Mouse (Mus musculus): Measurements from ENCODE around the gene 1600014C10Rik. TPM values are rescaled to one million over a fixed set of nuclear protein-coding genes. Genes with fewer than 3 reads are reported as not detected.

1600014C10Rik gene
- total RNA-seq, 1 experiment = 6.5 TPM

DNA sequence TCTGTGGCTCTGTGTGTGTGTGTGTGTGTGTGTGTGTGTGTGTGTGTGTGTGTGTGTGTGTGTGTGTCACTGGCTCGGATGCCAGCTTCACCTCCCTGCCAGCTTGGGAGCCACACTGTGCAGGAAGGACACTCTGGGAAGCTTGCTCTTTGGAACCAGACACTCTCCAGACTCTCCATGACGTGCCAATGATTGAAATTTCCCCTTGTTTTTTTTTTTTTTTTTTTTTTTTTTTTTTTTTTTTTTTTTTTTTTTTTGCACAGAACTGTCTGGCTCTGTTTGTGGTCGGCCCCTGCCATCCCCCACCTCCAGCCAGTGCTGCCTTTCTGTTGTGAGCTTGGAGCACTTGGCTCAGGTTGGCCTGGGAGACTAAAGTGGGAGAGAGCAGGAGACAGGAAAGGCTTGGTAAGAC lies 29.6 kb downstream of the 1600014C10Rik start:
- Histone ChIP-seq H3K9ac (ENCODE audit: insufficient read depth, low read depth, low read length, poor library complexity, severe bottlenecking) (no peak overlapping the region), H3K9me3 (ENCODE audit: control insufficient read depth, insufficient read depth, low read depth, low read length) (no peaks in the 10 kb centered on the region), H3K27ac (ENCODE audit: insufficient read depth, low read depth, low read length, poor library complexity, severe bottlenecking) (no peak overlapping the region), H3K4me3 (ENCODE audit: insufficient read depth in 1 of 2, low read depth in 1 of 2, low read length in 2 of 2, poor library complexity in 1 of 2, severe bottlenecking in 1 of 2) (no peak overlapping the region), H3K4me1 (ENCODE audit: control insufficient read depth in 2 of 2, insufficient read depth in 2 of 2, low read length in 2 of 2, poor library complexity in 1 of 2) (peaks cover 3 to 13% of the 10 kb centered on the region in 2 experiments; a peak in 3 of 4 replicates), H3K36me3 (ENCODE audit: control insufficient read depth, insufficient read depth, low read length, poor library complexity, severe bottlenecking) (no peaks in the 10 kb centered on the region)
- TF ChIP-seq ZNF384 (IDR thresholded peaks at IDR 0.05; ENCODE audit: low read depth, low read length) (peak; percentile 73), CHD2 (IDR thresholded peaks at IDR 0.05; ENCODE audit: low read depth, low read length) (no peak)
- in situ Hi-C loops (cut with MboI; ENCODE audit: low sequenced_read_pairs in 2 of 2, unreplicated experiment in 2 of 2) = no loop called here
- no peak for DNase-seq (ENCODE audit: low read depth, low spot score)

GRCm38 (mm10) chr7:38214473-38215214 lies 31.6 kb downstream of the 1600014C10Rik start:
- no peak for DNase-seq (ENCODE audit: low read depth, low spot score)
- Histone ChIP-seq H3K9ac (ENCODE audit: insufficient read depth, low read depth, low read length, poor library complexity, severe bottlenecking) (no peak overlapping the region), H3K36me3 (ENCODE audit: control insufficient read depth, insufficient read depth, low read length, poor library complexity, severe bottlenecking) (no peaks in the 10 kb centered on the region; the same call in 1 of the 2 replicates), H3K4me1 (ENCODE audit: control insufficient read depth in 2 of 2, insufficient read depth in 2 of 2, low read length in 2 of 2, poor library complexity in 1 of 2) (peaks cover 2 to 10% of the 10 kb centered on the region in 2 experiments; a peak in 3 of 4 replicates), H3K9me3 (ENCODE audit: control insufficient read depth, insufficient read depth, low read depth, low read length) (no peaks in the 10 kb centered on the region), H3K27ac (ENCODE audit: insufficient read depth, low read depth, low read length, poor library complexity, severe bottlenecking) (no peak overlapping the region), H3K4me3 (ENCODE audit: insufficient read depth in 1 of 2, low read depth in 1 of 2, low read length in 2 of 2, poor library complexity in 1 of 2, severe bottlenecking in 1 of 2) (no peak overlapping the region)
- TF ChIP-seq ZNF384 (IDR thresholded peaks at IDR 0.05; ENCODE audit: low read depth, low read length) (no peak), CHD2 (IDR thresholded peaks at IDR 0.05; ENCODE audit: low read depth, low read length) (no peak), MAFK (IDR thresholded peaks at IDR 0.05; ENCODE audit: insufficient read depth, low read depth, low read length) (no peak), HCFC1 (IDR thresholded peaks at IDR 0.05; ENCODE audit: borderline replicate concordance, insufficient read depth, low read length) (no peak), ZC3H11A (IDR thresholded peaks at IDR 0.05; ENCODE audit: borderline replicate concordance, low read depth, low read length) (no peak)
- in situ Hi-C loops (cut with MboI; ENCODE audit: low sequenced_read_pairs in 2 of 2, unreplicated experiment in 2 of 2) = no loop called here

DNA sequence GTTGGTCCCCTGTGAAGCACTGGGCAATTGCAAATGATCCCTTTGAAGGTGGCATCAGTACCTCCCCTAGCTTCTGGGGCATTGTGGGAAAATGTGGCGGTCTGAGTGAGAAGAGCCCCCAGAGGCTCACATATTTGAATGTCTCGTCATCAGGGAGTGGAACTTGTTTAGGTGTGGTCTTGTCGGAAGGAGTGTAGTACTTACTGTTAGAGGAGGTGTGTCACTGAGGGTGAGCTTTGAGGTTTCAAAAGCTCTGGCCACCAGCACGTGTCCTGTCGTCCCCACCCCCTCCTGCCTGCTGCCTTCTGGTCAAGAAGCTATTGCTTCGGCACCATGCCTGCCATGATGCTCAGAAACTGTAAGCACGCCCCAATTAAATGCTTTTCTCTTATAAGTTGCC lies 32.3 kb downstream of the 1600014C10Rik start:
- H3K4me3 ChIP-seq (ENCODE audit: insufficient read depth in 1 of 2, low read depth in 1 of 2, low read length in 2 of 2, poor library complexity in 1 of 2, severe bottlenecking in 1 of 2) = no peak overlapping the region
- DNase-seq (ENCODE audit: low read depth, low spot score) = no peak
- no peak overlapping the region for H3K9ac ChIP-seq (ENCODE audit: insufficient read depth, low read depth, low read length, poor library complexity, severe bottlenecking)
- no peaks in the 10 kb centered on the region for H3K9me3 ChIP-seq (ENCODE audit: control insufficient read depth, insufficient read depth, low read depth, low read length)
- H3K36me3 ChIP-seq (ENCODE audit: control insufficient read depth, insufficient read depth, low read length, poor library complexity, severe bottlenecking) = peaks cover 5% of the 10 kb centered on the region; the same call in 1 of the 2 replicates
- H3K4me1 ChIP-seq (ENCODE audit: control insufficient read depth in 2 of 2, insufficient read depth in 2 of 2, low read length in 2 of 2, poor library complexity in 1 of 2) = peaks cover 2 to 7% of the 10 kb centered on the region in 2 experiments; a peak in 2 of 4 replicates
- TF ChIP-seq HCFC1 (IDR thresholded peaks at IDR 0.05; ENCODE audit: borderline replicate concordance, insufficient read depth, low read length) (no peak), ZC3H11A (IDR thresholded peaks at IDR 0.05; ENCODE audit: borderline replicate concordance, low read depth, low read length) (no peak), CHD2 (IDR thresholded peaks at IDR 0.05; ENCODE audit: low read depth, low read length) (no peak), ZNF384 (IDR thresholded peaks at IDR 0.05; ENCODE audit: low read depth, low read length) (no peak)
- H3K27ac ChIP-seq (ENCODE audit: insufficient read depth, low read depth, low read length, poor library complexity, severe bottlenecking) = no peak overlapping the region
- in situ Hi-C loops (cut with MboI; ENCODE audit: low sequenced_read_pairs in 2 of 2, unreplicated experiment in 2 of 2) = no loop called here

DNA sequence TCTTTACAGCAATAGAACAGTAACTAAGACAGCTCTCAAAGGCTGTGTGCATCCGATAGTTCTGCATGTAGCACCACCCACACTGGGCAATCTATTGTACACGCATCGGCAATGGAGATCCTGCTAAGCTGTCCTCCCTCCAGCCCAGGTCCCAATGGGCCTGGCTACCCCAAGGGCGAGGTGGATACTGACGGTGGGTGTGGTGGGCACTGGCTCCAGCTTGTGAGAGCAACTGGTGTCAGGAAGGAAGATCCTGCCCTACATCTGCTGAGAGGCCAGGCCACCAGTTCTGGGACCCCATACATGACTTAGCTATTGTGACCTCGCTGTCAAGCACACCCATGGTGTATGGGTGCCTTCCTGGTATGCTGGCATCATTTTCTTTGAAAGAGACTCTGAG lies 32.7 kb downstream of the 1600014C10Rik start:
- Histone ChIP-seq H3K9me3 (ENCODE audit: control insufficient read depth, insufficient read depth, low read depth, low read length) (no peaks in the 10 kb centered on the region), H3K4me1 (ENCODE audit: control insufficient read depth in 2 of 2, insufficient read depth in 2 of 2, low read length in 2 of 2, poor library complexity in 1 of 2) (peaks cover 2 to 7% of the 10 kb centered on the region in 2 experiments; a peak in 2 of 4 replicates), H3K4me3 (ENCODE audit: insufficient read depth in 1 of 2, low read depth in 1 of 2, low read length in 2 of 2, poor library complexity in 1 of 2, severe bottlenecking in 1 of 2) (no peak overlapping the region), H3K36me3 (ENCODE audit: control insufficient read depth, insufficient read depth, low read length, poor library complexity, severe bottlenecking) (peaks cover 8% of the 10 kb centered on the region; the same call in 1 of the 2 replicates), H3K9ac (ENCODE audit: insufficient read depth, low read depth, low read length, poor library complexity, severe bottlenecking) (no peak overlapping the region), H3K27ac (ENCODE audit: insufficient read depth, low read depth, low read length, poor library complexity, severe bottlenecking) (no peak overlapping the region)
- in situ Hi-C loops (cut with MboI; ENCODE audit: low sequenced_read_pairs in 2 of 2, unreplicated experiment in 2 of 2) = no loop called here
- DNase-seq (ENCODE audit: low read depth, low spot score) = no peak
- TF ChIP-seq MAFK (IDR thresholded peaks at IDR 0.05; ENCODE audit: insufficient read depth, low read depth, low read length) = no peak
- no peak for TF ChIP-seq ZNF384 (IDR thresholded peaks at IDR 0.05; ENCODE audit: low read depth, low read length)

Data from ES-E14 (cell line).